Mouse (Mus musculus): ENCODE measurements at regions not wholly inside any gene's neighbourhood (a gene's known extent, or its start where the extent isn't known, plus 50 kb on each side); places are given as distances from the start of the nearest gene placed in this dataset.

GRCm38 (mm10) chr8:66785996-66786395, 74.0 kb upstream of the Naf1 start:
- no peaks in the 10 kb centered on the region for H3K79me2 ChIP-seq (replicated peaks; ENCODE audit: control insufficient read depth, extremely low read depth, insufficient read depth, poor library complexity, severe bottlenecking)
- in situ Hi-C loops (cut with MboI; ENCODE audit: low pct_ligation_motif_present, low pct_unique_long_range_greater_than_20kb, low sequenced_read_pairs) = no loop called here
- no peaks in the 10 kb centered on the region for H3K9me3 ChIP-seq (replicated peaks; ENCODE audit: low read length)
- H3K4me3 ChIP-seq (replicated peaks in 1 of 3; ENCODE audit: low read depth in 2 of 3, low read length in 2 of 3, poor library complexity in 1 of 3) = no peak overlapping the region
- no peak overlapping the region for H3K4me2 ChIP-seq (ENCODE audit: insufficient read depth, low read depth, poor library complexity, severe bottlenecking)
- dilution Hi-C loops (cut with MboI; ENCODE audit: extremely low pct_ligation_motif_present, extremely low pct_unique_long_range_greater_than_20kb, low sequenced_read_pairs) = no loop called here
- H3K9ac ChIP-seq (ENCODE audit: insufficient read depth, low read depth) = no peak overlapping the region
- H3K4me1 ChIP-seq (ENCODE audit: control insufficient read depth in 1 of 2, insufficient read depth in 2 of 2) = no peaks in the 10 kb centered on the region
- H3K36me3 ChIP-seq (replicated peaks in 1 of 2; ENCODE audit: control insufficient read depth in 1 of 2, insufficient read depth in 1 of 2, low read length in 1 of 2) = no peaks in the 10 kb centered on the region
- TF ChIP-seq ZC3H11A (IDR thresholded peaks at IDR 0.05; ENCODE audit: low read depth, low read length) = no peak
- H3K27me3 ChIP-seq (replicated peaks) = no peaks in the 10 kb centered on the region
- H3K27ac ChIP-seq (ENCODE audit: insufficient read depth, low read depth) = no peak overlapping the region
- no peak for DNase-seq (ENCODE audit: extremely low read depth)
